Mouse (Mus musculus): ENCODE data around the gene Tmem232. TPM values are rescaled to one million over a fixed set of nuclear protein-coding genes. Genes with fewer than 3 reads are reported as not detected.
"Not testable (repeated sequence)": the region's sequence is repeated elsewhere in the genome, so short reads cannot be mapped to it uniquely, and the experiment has no call there.

Gene Tmem232
- polyA plus RNA-seq, 1 experiment, result not detected

DNA sequence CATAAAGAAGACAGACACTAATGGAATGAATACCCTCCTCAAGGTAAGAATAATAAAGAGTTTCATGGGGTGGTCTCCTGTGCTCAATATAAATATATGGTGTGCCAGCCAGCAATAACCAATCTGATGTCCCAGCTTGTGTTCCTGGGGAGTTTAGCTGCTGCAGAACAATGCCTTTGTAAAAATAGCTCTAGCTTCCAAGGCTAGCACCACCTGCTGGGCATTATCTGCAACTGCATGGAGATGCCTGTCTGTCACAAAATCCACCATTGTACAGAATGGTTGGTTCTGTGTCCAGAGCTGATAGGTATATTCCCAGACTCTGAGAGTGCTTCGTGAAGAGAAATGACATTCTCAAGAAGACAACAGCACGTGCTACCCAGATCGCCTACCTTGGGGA, 4.4 kb downstream of the Tmem232 start:
- no peaks in the 10 kb centered on the region; the same call in 1 of the 2 replicates for H3K4me1 ChIP-seq (ENCODE audit: control insufficient read depth, insufficient read depth, insufficient read length)
- H3K27ac ChIP-seq (ENCODE audit: insufficient read depth, low read length), result no peak overlapping the region
- peaks cover 2% of the 10 kb centered on the region; the same call in 1 of the 2 replicates for H3K27me3 ChIP-seq (ENCODE audit: control insufficient read depth, insufficient read depth, low read length)
- TF ChIP-seq POLR2A (IDR thresholded peaks at IDR 0.05; ENCODE audit: low read depth, low read length) (no peak), CTCF (IDR thresholded peaks at IDR 0.05; ENCODE audit: extremely low read depth, insufficient read depth, insufficient read length, insufficient replicate concordance) (peak; percentile 53; the same call in 1 of the 2 replicates)
- DNase-seq (ENCODE audit: low read depth in 1 of 2, low spot score in 2 of 2), result peak in 1 of 2 experiments; percentile 15
- WGBS, result 33% methylated on average over 3 of the region's 3 CpGs
- no peaks in the 10 kb centered on the region for H3K36me3 ChIP-seq (ENCODE audit: control insufficient read depth, insufficient read depth, low read length)
- no peak overlapping the region for H3K4me3 ChIP-seq (ENCODE audit: extremely low read depth, insufficient read depth, insufficient read length)

DNA sequence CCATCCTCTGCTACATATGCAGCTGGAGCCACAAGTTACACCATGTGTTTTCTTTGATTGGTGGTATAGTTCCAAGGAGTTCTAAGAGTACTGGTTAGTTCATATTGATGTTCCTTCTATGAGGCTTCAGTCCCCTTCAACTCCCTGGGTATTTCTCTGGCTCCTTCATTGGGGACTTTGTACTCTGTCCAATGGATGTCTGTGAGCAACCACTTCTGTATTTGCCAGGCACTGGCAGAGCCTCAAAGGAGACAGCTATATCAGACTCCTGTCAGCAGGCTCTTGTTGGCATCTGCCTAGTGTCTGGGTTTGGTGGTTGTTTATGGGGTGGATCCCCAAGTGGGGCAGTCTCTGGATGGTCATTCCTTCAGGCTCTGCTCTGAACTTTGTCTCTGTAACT, 8.2 kb downstream of the Tmem232 start:
- DNase-seq (ENCODE audit: low read depth in 1 of 2, low spot score in 2 of 2); H3K4me3 ChIP-seq (ENCODE audit: extremely low read depth, insufficient read depth, insufficient read length); H3K27ac ChIP-seq (ENCODE audit: insufficient read depth, low read length); H3K27me3 ChIP-seq (ENCODE audit: control insufficient read depth, insufficient read depth, low read length); H3K4me1 ChIP-seq (ENCODE audit: control insufficient read depth, insufficient read depth, insufficient read length); H3K36me3 ChIP-seq (ENCODE audit: control insufficient read depth, insufficient read depth, low read length): not testable (repeated sequence)

DNA sequence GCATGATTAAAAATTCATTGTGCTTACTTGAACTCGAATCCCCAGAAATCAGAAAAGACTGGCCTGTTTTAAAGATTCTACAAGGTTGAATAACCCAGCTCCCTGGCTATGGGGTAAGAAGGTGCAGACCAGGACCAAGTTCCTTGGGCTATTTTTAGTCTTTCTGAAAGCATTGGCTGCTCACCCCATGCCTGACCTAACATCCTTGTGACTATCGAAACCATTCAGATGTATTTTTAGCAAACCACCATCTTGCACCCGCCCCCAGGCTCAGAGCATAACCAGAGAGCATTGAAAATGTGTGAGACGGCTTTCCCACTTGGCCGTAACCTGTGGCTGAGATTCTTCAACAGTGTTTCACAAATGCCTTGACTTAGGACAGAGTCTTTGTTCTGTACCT, 13.1 kb downstream of the Tmem232 start:
- no peak overlapping the region for H3K27ac ChIP-seq (ENCODE audit: insufficient read depth, low read length)
- no peak for DNase-seq (ENCODE audit: low read depth in 1 of 2, low spot score in 2 of 2)
- H3K4me1 ChIP-seq (ENCODE audit: control insufficient read depth, insufficient read depth, insufficient read length), result peaks cover 2% of the 10 kb centered on the region; the same call in 1 of the 2 replicates
- no peak overlapping the region for H3K4me3 ChIP-seq (ENCODE audit: extremely low read depth, insufficient read depth, insufficient read length)
- no peaks in the 10 kb centered on the region for H3K36me3 ChIP-seq (ENCODE audit: control insufficient read depth, insufficient read depth, low read length)
- no peak for TF ChIP-seq CTCF (IDR thresholded peaks at IDR 0.05; ENCODE audit: extremely low read depth, insufficient read depth, insufficient read length, insufficient replicate concordance)
- TF ChIP-seq POLR2A (IDR thresholded peaks at IDR 0.05; ENCODE audit: low read depth, low read length), result no peak
- no peaks in the 10 kb centered on the region for H3K27me3 ChIP-seq (ENCODE audit: control insufficient read depth, insufficient read depth, low read length)
- WGBS, result 34% methylated on average over 5 of the region's 5 CpGs

DNA sequence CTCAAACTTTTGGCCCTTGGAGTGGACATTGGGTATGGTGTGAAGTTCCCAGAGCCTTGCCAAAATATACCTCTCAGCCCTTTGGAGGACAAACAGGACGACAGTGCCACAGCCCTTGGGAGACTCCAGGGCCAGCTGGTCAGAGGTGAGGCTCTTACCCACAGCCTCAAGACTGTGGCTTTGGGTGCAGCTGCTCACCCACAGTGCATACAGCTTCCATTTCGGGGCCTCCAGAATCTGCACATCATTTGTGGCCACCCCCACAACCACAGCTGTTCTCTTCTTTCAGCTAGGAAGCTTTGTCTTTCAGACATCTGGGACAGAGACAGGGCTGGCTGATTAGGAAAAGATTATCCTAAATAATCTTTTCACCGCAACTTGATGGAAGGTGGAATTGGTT, 27.1 kb downstream of the Tmem232 start:
- H3K27ac ChIP-seq (ENCODE audit: insufficient read depth, low read length), result no peak overlapping the region
- no peaks in the 10 kb centered on the region for H3K27me3 ChIP-seq (ENCODE audit: control insufficient read depth, insufficient read depth, low read length)
- H3K4me1 ChIP-seq (ENCODE audit: control insufficient read depth, insufficient read depth, insufficient read length), result no peaks in the 10 kb centered on the region
- TF ChIP-seq CTCF (IDR thresholded peaks at IDR 0.05; ENCODE audit: extremely low read depth, insufficient read depth, insufficient read length, insufficient replicate concordance) (no peak), POLR2A (IDR thresholded peaks at IDR 0.05; ENCODE audit: low read depth, low read length) (no peak)
- no peaks in the 10 kb centered on the region for H3K36me3 ChIP-seq (ENCODE audit: control insufficient read depth, insufficient read depth, low read length)
- WGBS, result 77% methylated on average over 3 of the region's 3 CpGs
- no peak for DNase-seq (ENCODE audit: low read depth in 1 of 2, low spot score in 2 of 2)
- no peak overlapping the region for H3K4me3 ChIP-seq (ENCODE audit: extremely low read depth, insufficient read depth, insufficient read length)

DNA sequence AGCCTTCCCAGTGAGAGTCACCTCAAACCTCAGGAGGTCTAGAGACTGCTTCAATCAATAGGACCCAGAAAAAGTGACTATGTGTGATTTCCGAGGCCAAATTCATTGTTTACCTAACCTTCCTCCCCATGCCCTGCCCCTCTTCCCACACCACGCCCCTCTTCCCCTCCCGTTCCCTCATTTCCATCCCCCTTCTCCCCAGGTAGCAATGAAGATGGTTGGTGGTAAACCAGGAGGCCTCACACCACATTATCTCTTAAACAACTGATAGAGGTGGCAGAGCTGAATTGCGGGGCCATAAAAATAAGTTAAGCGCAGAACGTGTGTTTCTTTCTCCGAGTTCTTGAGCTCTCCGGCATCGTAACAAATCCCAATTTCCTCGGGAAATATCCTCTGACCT, 55.9 kb downstream of the Tmem232 start:
- no peak overlapping the region for H3K27ac ChIP-seq (ENCODE audit: insufficient read depth, low read length)
- no peaks in the 10 kb centered on the region for H3K27me3 ChIP-seq (ENCODE audit: control insufficient read depth, insufficient read depth, low read length)
- H3K4me1 ChIP-seq (ENCODE audit: control insufficient read depth, insufficient read depth, insufficient read length), result no peaks in the 10 kb centered on the region
- TF ChIP-seq POLR2A (IDR thresholded peaks at IDR 0.05; ENCODE audit: low read depth, low read length) (no peak), CTCF (IDR thresholded peaks at IDR 0.05; ENCODE audit: extremely low read depth, insufficient read depth, insufficient read length, insufficient replicate concordance) (no peak)
- 44% methylated on average over 10 of the region's 10 CpGs for WGBS
- no peak overlapping the region for H3K4me3 ChIP-seq (ENCODE audit: extremely low read depth, insufficient read depth, insufficient read length)
- H3K36me3 ChIP-seq (ENCODE audit: control insufficient read depth, insufficient read depth, low read length), result no peaks in the 10 kb centered on the region
- DNase-seq (ENCODE audit: low read depth in 1 of 2, low spot score in 2 of 2), result no peak

DNA sequence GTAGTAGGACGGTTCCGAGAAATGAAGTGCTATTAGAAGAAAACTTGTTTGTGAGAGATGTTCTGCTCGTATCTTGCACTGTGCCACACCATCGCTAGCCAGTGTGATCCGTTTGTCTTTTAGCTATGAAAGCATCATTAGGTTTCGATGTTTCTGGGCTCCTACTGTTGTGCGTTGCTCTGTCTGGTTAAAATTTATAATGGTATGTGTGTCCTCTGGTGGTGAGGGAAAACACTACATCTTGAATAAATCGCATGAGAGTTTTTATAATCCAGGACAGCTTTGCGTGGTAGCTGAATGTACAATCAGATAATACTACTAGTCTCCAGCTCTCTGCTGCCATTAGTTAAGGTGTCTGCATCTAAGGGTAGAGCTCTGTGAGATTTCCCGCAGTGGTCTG, 63.8 kb downstream of the Tmem232 start:
- no peak overlapping the region for H3K4me3 ChIP-seq (ENCODE audit: extremely low read depth, insufficient read depth, insufficient read length)
- no peak for DNase-seq (ENCODE audit: low read depth in 1 of 2, low spot score in 2 of 2)
- no peaks in the 10 kb centered on the region for H3K4me1 ChIP-seq (ENCODE audit: control insufficient read depth, insufficient read depth, insufficient read length)
- H3K27me3 ChIP-seq (ENCODE audit: control insufficient read depth, insufficient read depth, low read length), result no peaks in the 10 kb centered on the region
- H3K27ac ChIP-seq (ENCODE audit: insufficient read depth, low read length), result no peak overlapping the region
- TF ChIP-seq CTCF (IDR thresholded peaks at IDR 0.05; ENCODE audit: extremely low read depth, insufficient read depth, insufficient read length, insufficient replicate concordance) (no peak), POLR2A (IDR thresholded peaks at IDR 0.05; ENCODE audit: low read depth, low read length) (no peak)
- H3K36me3 ChIP-seq (ENCODE audit: control insufficient read depth, insufficient read depth, low read length), result no peaks in the 10 kb centered on the region
- 92% methylated on average over 10 of the region's 10 CpGs for WGBS

DNA sequence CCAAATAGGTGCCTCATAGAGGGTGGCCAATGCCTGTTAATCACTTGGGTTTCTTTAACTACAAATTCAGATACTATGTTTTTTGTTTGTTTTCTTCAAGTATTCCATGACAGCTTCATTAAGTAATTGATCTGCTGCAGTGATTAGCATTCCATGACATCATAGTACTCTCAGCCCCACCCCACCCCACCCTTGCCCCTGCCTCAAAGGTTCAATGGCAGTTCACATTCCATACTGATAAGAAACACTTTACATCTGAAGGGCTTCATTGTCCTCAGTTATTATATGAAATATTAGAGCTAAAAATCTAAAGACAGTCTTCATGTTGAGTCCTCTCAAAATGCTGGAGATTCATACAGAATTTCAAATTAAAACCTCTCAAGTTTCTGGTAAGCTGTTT, 89.8 kb downstream of the Tmem232 start:
- H3K4me1 ChIP-seq (ENCODE audit: control insufficient read depth, insufficient read depth, insufficient read length), result no peaks in the 10 kb centered on the region
- no peak overlapping the region for H3K27ac ChIP-seq (ENCODE audit: insufficient read depth, low read length)
- no peak for DNase-seq (ENCODE audit: low read depth in 1 of 2, low spot score in 2 of 2)
- no peaks in the 10 kb centered on the region for H3K36me3 ChIP-seq (ENCODE audit: control insufficient read depth, insufficient read depth, low read length)
- no peaks in the 10 kb centered on the region for H3K27me3 ChIP-seq (ENCODE audit: control insufficient read depth, insufficient read depth, low read length)
- H3K4me3 ChIP-seq (ENCODE audit: extremely low read depth, insufficient read depth, insufficient read length), result no peak overlapping the region
- no peak for TF ChIP-seq POLR2A (IDR thresholded peaks at IDR 0.05; ENCODE audit: low read depth, low read length)
- no peak for TF ChIP-seq CTCF (IDR thresholded peaks at IDR 0.05; ENCODE audit: extremely low read depth, insufficient read depth, insufficient read length, insufficient replicate concordance)

DNA sequence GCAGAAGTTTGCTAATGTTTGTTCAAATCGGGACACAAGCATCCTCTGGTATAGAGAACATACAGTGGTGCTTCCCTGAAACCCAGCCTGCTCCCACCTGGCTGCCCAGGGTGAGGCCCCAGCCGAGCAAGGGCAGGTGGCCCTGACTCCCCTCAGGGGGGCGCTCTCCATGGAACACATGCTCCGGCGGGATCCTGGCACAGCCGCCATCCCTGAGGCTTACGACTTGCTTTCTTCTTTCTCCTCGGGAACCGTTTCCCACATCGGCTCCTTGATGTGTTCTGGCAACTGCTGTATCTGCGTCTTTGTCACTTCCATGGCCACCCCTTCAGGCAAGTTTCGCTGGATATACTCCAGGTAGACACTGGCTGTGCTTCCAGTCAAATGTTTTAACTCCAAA, 102.7 kb downstream of the Tmem232 start:
- H3K4me1 ChIP-seq (ENCODE audit: control insufficient read depth, insufficient read depth, insufficient read length); H3K36me3 ChIP-seq (ENCODE audit: control insufficient read depth, insufficient read depth, low read length); H3K4me3 ChIP-seq (ENCODE audit: extremely low read depth, insufficient read depth, insufficient read length); H3K27me3 ChIP-seq (ENCODE audit: control insufficient read depth, insufficient read depth, low read length); DNase-seq (ENCODE audit: low read depth in 1 of 2, low spot score in 2 of 2); H3K27ac ChIP-seq (ENCODE audit: insufficient read depth, low read length): not testable (repeated sequence)
- WGBS, result 90% methylated on average over 12 of the region's 12 CpGs
